9 mouse cellular contexts compared by ENCODE assay signal in the genomic region with DNA sequence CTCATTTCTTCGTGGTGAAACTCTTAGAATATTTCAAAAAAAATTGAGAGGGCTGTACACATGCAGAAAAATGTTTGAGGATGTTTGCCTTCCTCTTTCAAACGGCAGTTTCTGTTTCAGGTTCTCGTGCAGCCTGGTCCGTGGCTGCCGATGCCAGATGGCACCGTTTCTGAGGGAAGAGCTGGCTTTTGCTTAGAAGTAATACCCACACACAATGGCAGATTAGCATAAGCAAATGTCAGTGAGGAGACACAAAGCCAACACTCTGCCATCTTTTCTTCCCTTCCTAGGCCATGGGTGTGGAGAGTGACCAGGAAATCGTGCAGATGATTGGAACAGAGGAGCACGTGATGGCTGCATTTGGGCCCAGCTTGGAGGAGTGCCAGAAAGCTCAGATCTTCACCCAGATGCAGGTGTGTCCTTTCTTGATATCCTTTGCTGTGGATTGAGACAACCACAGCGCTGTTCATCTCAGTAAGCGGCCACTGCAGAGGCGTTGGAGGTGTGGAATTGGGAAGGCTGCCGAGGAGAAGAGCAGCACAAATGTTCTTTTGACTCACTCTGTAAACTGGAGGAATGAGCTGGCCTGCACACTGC. TPM values are rescaled to one million over a fixed set of nuclear protein-coding genes. Genes with fewer than 3 reads are reported as not detected.
A peak's percentile ranks its signal among the peaks of the same experiment; 100 is the strongest.
DNase-seq lines count a peak whose midpoint lies in the region; TF ChIP-seq lines count a peak whose summit lies in the region.
"Had no signal": no experiment of that assay in that cellular context is flagged by ENCODE, and none has a peak within 500 bp of the region (broad histone marks: within the 10 kb centered on the region; RNA-seq: fewer than 3 reads in every experiment).

No protein-coding gene starts in this region.

- H3K36me3 ChIP-seq in MEL (ENCODE audit: control insufficient read depth in 1 of 2, insufficient read depth in 2 of 2, low read length in 2 of 2): peaks cover 11 to 26% of the 10 kb centered on the region in 2 experiments; a peak in 3 of 4 replicates

- no peaks in the 10 kb centered on the region for H3K9me3 ChIP-seq in MEL (replicated peaks; ENCODE audit: insufficient read depth, low read length)
- H3K9me3 ChIP-seq: limb, embryonic 13.5 days had no signal

- DNase-seq in A20 (ENCODE audit: low read depth, low spot score) (peak; percentile 88), MEL (ENCODE audit: low read depth, low spot score) (no peak)
- DNase-seq in frontal cortex, postnatal 25 days (ENCODE audit: low spot score in 2 of 2): peak; percentile 22 to 50
- DNase-seq in left cerebral cortex, postnatal 4 days: peak; percentile 35
- peak; percentile 48 for DNase-seq in naive thymus-derived CD4-positive, alpha-beta T cell, adult 2 months (ENCODE audit: low read depth)
- peak; percentile 57 for DNase-seq in thymus, postnatal 4 days
- DNase-seq in kidney, adult 11 months: no peak
- DNase-seq in retina, postnatal 1 day: no peak

- intact Hi-C loops in left cerebral cortex, postnatal 4 days (cut with DNase I): no loop called here

- no peak overlapping the region for H3K27ac ChIP-seq in MEL (ENCODE audit: control insufficient read depth, low read depth, low read length)
- H3K27ac ChIP-seq: limb, embryonic 13.5 days had no signal

- TF ChIP-seq RAD21 in MEL (IDR thresholded peaks at IDR 0.05; ENCODE audit: low read depth, low read length): no peak

- no peak overlapping the region for H3K4me3 ChIP-seq in MEL (ENCODE audit: control insufficient read depth in 1 of 2, insufficient read depth in 1 of 2, low read depth in 2 of 2, low read length in 2 of 2)
- H3K4me3 ChIP-seq: limb, embryonic 13.5 days had no signal

- no peak overlapping the region for H3K9ac ChIP-seq in MEL (ENCODE audit: control insufficient read depth, low read depth, low read length, poor library complexity, severe bottlenecking)
- H3K9ac ChIP-seq: limb, embryonic 13.5 days had no signal

- no peaks in the 10 kb centered on the region for H3K79me2 ChIP-seq in MEL (ENCODE audit: control insufficient read depth, insufficient read depth, low read length, poor library complexity)

- TF ChIP-seq POLR2A in MEL (IDR thresholded peaks at IDR 0.05; ENCODE audit: control insufficient read depth in 1 of 2, insufficient read depth in 1 of 2, low read depth in 1 of 2, low read length in 2 of 2, poor library complexity in 1 of 2): no peak

- H3K4me1 ChIP-seq in MEL (ENCODE audit: control insufficient read depth in 1 of 2, insufficient read depth in 2 of 2, low read length in 2 of 2): peaks cover 15% of the 10 kb centered on the region in 2 experiments

- no peak for TF ChIP-seq EP300 in MEL (IDR thresholded peaks at IDR 0.05; ENCODE audit: low read depth in 1 of 2, low read length in 2 of 2)

- TF ChIP-seq CTCF in MEL (IDR thresholded peaks at IDR 0.05 in 2 of 3, conservative IDR thresholded peaks at IDR 0.05 in 1 of 3; ENCODE audit: control insufficient read depth in 1 of 3, insufficient read depth in 1 of 3, low read depth in 2 of 3, low read length in 3 of 3, poor library complexity in 1 of 3, severe bottlenecking in 1 of 3): no peak

- no peaks in the 10 kb centered on the region for H3K27me3 ChIP-seq in MEL (ENCODE audit: control insufficient read depth in 1 of 2, insufficient read depth in 2 of 2, low read length in 2 of 2)
- H3K27me3 ChIP-seq: limb, embryonic 13.5 days had no signal

TF ChIP-seq in MEL, 35 proteins besides CTCF, POLR2A, EP300 and RAD21:
- TF ChIP-seq SIN3A (IDR thresholded peaks at IDR 0.05; ENCODE audit: low read length): no peak
- TF ChIP-seq ZKSCAN1 (IDR thresholded peaks at IDR 0.05; ENCODE audit: low read depth, low read length): no peak
- TF ChIP-seq USF1 (IDR thresholded peaks at IDR 0.05; ENCODE audit: low read depth, low read length): peak; percentile 45; the same call in 1 of the 2 replicates
- TF ChIP-seq JUND (IDR thresholded peaks at IDR 0.05; ENCODE audit: low read depth, low read length): no peak
- no peak for TF ChIP-seq ZNF384 (IDR thresholded peaks at IDR 0.05; ENCODE audit: low read depth, low read length)
TF ChIP-seq in MEL: peak in this region for 1.

RNA-seq across cellular contexts. Expression of gene Polr3b, which starts 24.5 kb away (rescaled TPM):
- 19.8 and 20.6 TPM in 2 replicates for total RNA-seq in MEL (2012; rRNA removed)
- 10 to 100 TPM in 1 of 2 experiments, not detected in 1; 24.2 TPM for polyA plus RNA-seq in MEL (2012; ENCODE audit: insufficient read depth in 1 of 2, insufficient read length in 2 of 2, low read depth in 1 of 2, low replicate concordance in 2 of 2, missing spikeins in 1 of 2)
- 10 to 100 TPM; 17.6 to 18.0 TPM for total RNA-seq in left cerebral cortex, postnatal 4 days (2021)

Comparison
In these comparisons a context has a peak if more than half of its experiments do, and no peak if none do; other contexts are left out.
1. DNase-seq: peak in A20 (single experiment), frontal cortex, postnatal 25 days (2 of 2), left cerebral cortex, postnatal 4 days (single experiment), naive thymus-derived CD4-positive, alpha-beta T cell, adult 2 months (single experiment) and thymus, postnatal 4 days (single experiment); none in MEL (single experiment), kidney, adult 11 months (single experiment) and retina, postnatal 1 day (single experiment).